Mouse (Mus musculus) lung, postnatal 25 days (tissue): ENCODE results near the gene Gm5155.
"Not testable (repeated sequence)": the region's sequence is repeated elsewhere in the genome, so short reads cannot be mapped to it uniquely, and the experiment has no call there.

ENCODE experiments used
- DNase-seq: peaks from one replicate; pipeline ENCODE4 v3.0.0; 2022; ENCODE audit warnings: low spot score

The Gm5155 gene

DNA sequence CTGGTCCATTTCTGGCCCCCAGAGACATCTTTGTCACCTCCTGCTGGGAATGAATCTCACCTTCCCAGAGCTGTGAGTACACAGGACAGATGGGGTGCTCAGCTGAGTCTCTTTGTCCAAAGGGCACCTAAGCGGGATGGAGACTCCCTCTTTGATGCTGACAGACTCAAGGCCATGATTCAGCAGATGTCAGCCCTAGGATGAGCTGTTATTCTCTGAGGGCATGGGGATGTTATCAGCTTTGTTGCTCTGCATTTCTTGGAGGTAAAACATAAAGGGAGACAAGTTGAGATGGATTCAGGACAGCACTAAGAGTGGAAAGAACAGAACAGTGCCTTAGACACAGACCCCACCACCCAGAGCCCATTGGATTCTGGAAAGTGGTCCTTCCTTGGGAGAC lies at the start of gene Gm5155:
TSS of gene Gm5155 (plus strand) at position 301 of the 400 bp plus-strand sequence.
- DNase-seq: no peak

DNA sequence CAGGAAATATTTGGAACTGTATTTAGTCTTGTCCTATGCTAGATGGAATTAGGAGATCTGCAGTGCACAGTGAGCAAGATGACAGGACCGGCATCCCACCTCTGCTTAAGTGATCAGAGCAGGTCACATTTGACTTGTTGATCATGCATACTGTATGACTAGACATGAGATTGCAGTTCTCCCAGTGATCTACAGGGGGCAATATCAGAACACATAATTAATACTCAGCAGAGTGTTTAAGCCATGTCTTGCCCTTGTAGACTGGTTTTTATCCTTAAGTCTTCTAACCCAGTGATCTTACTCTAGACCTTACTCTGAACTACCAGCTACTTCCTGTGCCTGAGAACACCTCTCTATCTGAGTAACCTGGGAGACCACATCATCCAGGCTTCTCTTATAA lies 791 bp upstream of the Gm5155 start:
- no peak for DNase-seq

DNA sequence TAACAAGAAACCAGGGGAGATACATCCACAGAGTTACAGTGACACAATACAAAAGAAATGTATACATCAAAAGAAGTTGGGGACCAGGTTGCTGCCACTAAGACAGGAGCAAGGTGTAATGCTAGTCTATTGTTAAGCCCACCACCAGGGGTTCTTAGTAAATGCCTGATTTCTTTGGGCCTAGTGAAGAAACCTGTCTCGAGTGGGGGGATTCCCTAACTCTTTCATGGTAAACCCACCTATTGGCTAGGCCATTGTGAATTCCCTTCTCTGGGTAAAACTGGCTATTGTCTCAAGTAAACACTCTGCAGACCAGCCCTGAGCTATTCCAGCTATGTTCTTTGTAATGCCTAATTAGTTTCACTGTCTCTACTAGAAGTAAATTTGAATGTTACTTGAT lies 23.8 kb downstream of the Gm5155 start:
- DNase-seq: not testable (repeated sequence)

DNA sequence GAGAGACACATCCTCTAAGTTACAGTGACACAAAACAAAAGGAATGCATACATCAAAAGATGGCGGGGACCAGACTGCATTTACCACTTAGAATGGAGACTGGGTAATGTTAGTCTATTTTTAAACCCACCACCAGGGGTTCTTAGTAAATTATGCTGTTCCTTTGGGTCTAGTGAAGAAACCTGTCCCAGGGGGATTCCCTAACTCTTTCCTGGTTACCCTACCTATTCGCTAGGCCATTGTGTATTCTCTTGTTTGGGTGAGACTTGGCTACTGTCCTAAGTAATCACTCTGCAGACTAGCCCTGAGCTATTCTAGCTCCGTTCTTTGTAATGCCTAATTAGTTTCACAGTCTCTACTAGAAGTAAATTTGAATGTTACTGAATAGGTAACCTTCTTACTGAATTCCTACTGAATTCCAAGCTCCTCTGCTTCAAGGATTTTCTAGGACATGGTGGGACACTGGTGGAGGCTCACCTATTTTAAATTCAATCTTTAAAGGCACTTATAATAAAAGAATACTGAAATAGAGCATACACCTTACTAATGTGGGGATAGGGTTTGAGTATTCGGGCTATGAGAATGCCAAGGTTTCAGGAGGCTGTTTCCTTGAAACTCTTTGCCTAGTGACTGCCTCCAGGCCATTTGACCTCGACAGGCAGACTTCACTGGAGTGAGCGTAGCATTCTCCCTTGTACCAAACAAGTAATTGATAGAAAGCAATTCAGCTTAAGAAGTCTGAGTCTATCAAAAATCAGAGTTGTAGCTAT lies 31.8 kb downstream of the Gm5155 start:
- DNase-seq: no peak
